Mouse (Mus musculus) intestine, embryonic 16.5 days (tissue): ENCODE measurements around the gene Gm17334. TPM values are rescaled to one million over a fixed set of nuclear protein-coding genes. Genes with fewer than 3 reads are reported as not detected.
"Not testable (repeated sequence)": the region's sequence is repeated elsewhere in the genome, so short reads cannot be mapped to it uniquely, and the experiment has no call there.

Experiments used
- ATAC-seq: fragments of 200-750 bp; cut with Nextera tagmentation; 2 replicates; pipeline ENCODE4 v1.8.0; 2017; ENCODE audit warnings: moderate TSS enrichment, moderate library complexity
- H3K27ac ChIP-seq: fragments of 300-500 bp; sonication (generic); 2 replicates; pipeline ENCODE4 v1.5.1; 2014; ENCODE audit warnings: mild to moderate bottlenecking, low read length
- H3K27me3 ChIP-seq: fragments of 300-500 bp; sonication (generic); replicated peaks from 2 replicates; pipeline ENCODE4 v1.6.1; 2014; ENCODE audit warnings: low read length, control low read depth, mixed read lengths; ENCODE audit not compliant: control insufficient read depth, insufficient read depth
- H3K36me3 ChIP-seq: fragments of 300-500 bp; sonication (generic); 2 replicates; pipeline ENCODE4 v1.6.1; 2014; ENCODE audit warnings: low read length, control low read depth; ENCODE audit not compliant: control insufficient read depth, insufficient read depth
- H3K4me1 ChIP-seq: fragments of 300-500 bp; sonication (generic); 2 replicates; pipeline ENCODE4 v1.6.1; 2014; ENCODE audit warnings: low read length, control low read depth, mixed read lengths; ENCODE audit not compliant: control insufficient read depth, insufficient read depth
- H3K4me2 ChIP-seq: fragments of 300-500 bp; sonication (generic); 2 replicates; pipeline ENCODE4 v1.6.1; 2014; ENCODE audit warnings: low read depth, low read length, control low read depth
- H3K4me3 ChIP-seq: fragments of 300-500 bp; sonication (generic); 2 replicates; pipeline ENCODE4 v1.5.1; 2014; ENCODE audit warnings: mild to moderate bottlenecking, low read length
- H3K9ac ChIP-seq: fragments of 300-500 bp; sonication (generic); 2 replicates; pipeline ENCODE4 v1.6.1; 2014; ENCODE audit warnings: low read depth, low read length
- H3K9me3 ChIP-seq: fragments of 300-500 bp; sonication (generic); 2 replicates; pipeline ENCODE4 v1.6.1; 2016; ENCODE audit warnings: low read length, control low read depth; ENCODE audit not compliant: control insufficient read depth
- WGBS: fragments of 180-500 bp; shearing (Covaris S2); extraction: QIAGEN DNeasy Blood & Tissue Kit; methylation state at CpG from one replicate; pipeline ENCODE4 v1.1.7; 2014; 5-methylcytosine and 5-hydroxymethylcytosine counted together
- polyA plus RNA-seq: library from polyadenylated mRNA; unstranded; fragments of >200 nt; fragmentation: Nextera tagmentation; extraction: Ambion mirVana; gene quantifications from 2 replicates; pipeline ENCODE4 v1.2.1, GENCODE M21; 2015

Gene Gm17334
- polyA plus RNA-seq, 1 experiment from 2014 or later = 0.34 TPM

GRCm38 (mm10) chr11:53758791-53759351, 14.1 kb downstream of the Gm17334 start:
- Histone ChIP-seq H3K9ac (peak overlapping the region; percentile 50), H3K9me3 (no peaks in the 10 kb centered on the region), H3K4me2 (peak overlapping the region; percentile 26), H3K27me3 (no peaks in the 10 kb centered on the region), H3K4me1 (peaks cover 54% of the 10 kb centered on the region), H3K36me3 (no peaks in the 10 kb centered on the region), H3K27ac (peak overlapping the region; percentile 86), H3K4me3 (no peak overlapping the region)
- 27% methylated on average over 6 of the region's 6 CpGs for WGBS
- ATAC-seq = peak; percentile 73

DNA sequence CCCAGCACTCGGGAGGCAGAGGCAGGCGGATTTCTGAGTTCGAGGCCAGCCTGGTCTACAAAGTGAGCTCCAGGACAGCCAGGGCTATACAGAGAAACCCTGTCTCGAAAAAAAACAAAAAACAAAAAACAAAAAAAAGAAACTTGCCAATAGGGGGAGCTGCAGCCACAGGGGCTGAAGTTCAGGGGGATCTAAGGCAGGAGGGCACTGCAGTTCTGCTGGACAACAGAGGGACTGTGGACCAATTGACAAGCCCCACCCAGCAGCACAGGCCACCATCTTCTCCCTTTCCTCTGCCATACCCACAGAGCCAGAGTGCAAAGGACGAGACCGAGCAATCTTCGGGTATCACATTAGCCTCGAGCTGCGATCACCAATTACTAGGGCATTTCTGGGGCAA, 15.0 kb downstream of the Gm17334 start:
- peaks cover 45% of the 10 kb centered on the region for H3K4me1 ChIP-seq
- H3K4me2 ChIP-seq, H3K9me3 ChIP-seq, H3K36me3 ChIP-seq, H3K9ac ChIP-seq, H3K27me3 ChIP-seq, ATAC-seq, H3K4me3 ChIP-seq: not testable (repeated sequence)
- WGBS = 72% methylated on average over 9 of the region's 9 CpGs
- H3K27ac ChIP-seq = peak overlapping the region; percentile 86

DNA sequence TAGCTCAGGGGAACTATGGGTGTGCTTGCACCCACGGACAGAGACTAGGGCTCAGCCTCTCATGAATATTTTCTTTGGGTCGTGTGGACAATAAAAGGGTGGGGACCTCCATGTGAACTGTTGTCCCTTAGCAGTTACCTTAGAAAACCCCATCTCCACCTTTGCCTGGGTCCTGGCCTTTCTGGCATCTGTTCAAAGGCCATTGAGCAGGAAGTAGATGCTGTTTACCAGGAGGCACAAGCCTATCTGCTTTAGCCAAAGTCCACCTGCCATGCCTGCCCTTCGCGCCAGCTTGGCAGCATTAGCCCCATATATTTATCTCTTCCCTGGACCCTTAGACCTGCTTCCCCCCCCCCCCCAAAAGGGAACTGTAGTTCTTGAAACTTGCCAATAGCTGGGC, 15.4 kb downstream of the Gm17334 start:
- Histone ChIP-seq H3K9me3 (no peaks in the 10 kb centered on the region), H3K27ac (peak overlapping the region; percentile 86; the same call in 1 of the 2 replicates), H3K4me1 (peaks cover 41% of the 10 kb centered on the region), H3K27me3 (no peaks in the 10 kb centered on the region), H3K36me3 (no peaks in the 10 kb centered on the region), H3K4me3 (no peak overlapping the region), H3K9ac (no peak overlapping the region), H3K4me2 (no peak overlapping the region)
- WGBS = 79% methylated on average over 4 of the region's 4 CpGs
- ATAC-seq = peak; percentile 13

GRCm38 (mm10) chr11:53755011-53755595, 17.9 kb downstream of the Gm17334 start:
- Histone ChIP-seq H3K27me3 (no peaks in the 10 kb centered on the region), H3K4me3 (no peak overlapping the region), H3K27ac (no peak overlapping the region), H3K9ac (no peak overlapping the region), H3K36me3 (no peaks in the 10 kb centered on the region), H3K4me1 (peaks cover 20% of the 10 kb centered on the region), H3K4me2 (no peak overlapping the region), H3K9me3 (no peaks in the 10 kb centered on the region)
- 76% methylated on average over 12 of the region's 12 CpGs for WGBS
- ATAC-seq = no peak

GRCm38 (mm10) chr11:53749716-53750352, 23.2 kb downstream of the Gm17334 start:
- Histone ChIP-seq H3K4me2 (no peak overlapping the region), H3K27ac (no peak overlapping the region), H3K36me3 (no peaks in the 10 kb centered on the region), H3K4me3 (no peak overlapping the region), H3K9ac (no peak overlapping the region), H3K4me1 (no peaks in the 10 kb centered on the region), H3K27me3 (no peaks in the 10 kb centered on the region), H3K9me3 (no peaks in the 10 kb centered on the region)
- ATAC-seq = no peak
- 60% methylated on average over 5 of the region's 5 CpGs for WGBS

DNA sequence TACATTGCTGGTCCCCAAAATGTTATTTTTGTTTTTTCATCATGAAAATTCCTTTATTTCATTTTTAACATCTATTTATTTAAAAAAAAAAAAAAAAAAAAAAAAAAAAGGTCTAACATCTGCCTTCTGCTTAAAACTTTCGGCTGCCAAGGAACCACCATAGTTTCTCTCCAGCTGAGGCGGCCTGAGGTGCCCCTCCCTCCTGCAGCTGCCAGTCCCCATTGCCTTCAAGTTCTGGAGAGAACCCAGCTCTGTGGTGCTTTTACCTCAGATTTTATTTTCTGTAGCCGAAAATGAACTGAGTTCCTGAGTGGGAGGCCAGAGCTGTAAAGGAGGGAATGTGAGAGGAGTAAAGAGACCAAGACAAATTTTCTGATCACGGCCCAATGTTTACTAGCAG, 23.7 kb downstream of the Gm17334 start:
- Histone ChIP-seq H3K36me3 (no peaks in the 10 kb centered on the region), H3K4me3 (no peak overlapping the region), H3K4me2 (no peak overlapping the region), H3K9ac (no peak overlapping the region), H3K27me3 (no peaks in the 10 kb centered on the region), H3K27ac (no peak overlapping the region), H3K9me3 (no peaks in the 10 kb centered on the region), H3K4me1 (no peaks in the 10 kb centered on the region)
- no peak for ATAC-seq
- 63% methylated on average over 4 of the region's 4 CpGs for WGBS

- Histone ChIP-seq H3K4me2 (no peak overlapping the region), H3K27ac (no peak overlapping the region), H3K36me3 (no peaks in the 10 kb centered on the region), H3K9me3 (no peaks in the 10 kb centered on the region), H3K4me1 (no peaks in the 10 kb centered on the region), H3K4me3 (no peak overlapping the region), H3K27me3 (no peaks in the 10 kb centered on the region), H3K9ac (no peak overlapping the region)
- WGBS = 89% methylated on average over 6 of the region's 6 CpGs
- ATAC-seq = no peak
Measured at GRCm38 (mm10) chr11:53748614-53749013, 24.4 kb downstream of the Gm17334 start.

DNA sequence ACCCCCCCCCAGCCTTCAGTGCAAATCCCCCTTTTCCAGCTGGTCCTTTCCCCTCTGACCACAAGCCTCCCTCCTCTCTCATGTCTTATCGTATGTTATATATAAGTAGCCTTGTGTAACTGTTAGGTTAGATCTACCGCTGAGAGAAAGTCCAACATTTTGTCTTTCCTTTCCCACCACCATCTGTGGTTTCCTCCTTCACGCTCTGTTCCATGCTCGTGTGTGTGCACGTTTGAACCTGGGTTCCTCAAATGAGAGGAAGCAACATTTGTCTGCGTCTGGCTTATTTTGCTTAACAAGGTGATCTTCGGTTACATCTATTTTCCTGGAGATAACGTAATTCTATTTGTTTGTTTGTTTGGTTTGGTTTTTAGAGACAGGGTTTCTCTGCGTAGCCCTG, 25.0 kb downstream of the Gm17334 start:
- no peak overlapping the region for H3K9ac ChIP-seq
- no peaks in the 10 kb centered on the region for H3K9me3 ChIP-seq
- WGBS = 89% methylated on average over 9 of the region's 9 CpGs

DNA sequence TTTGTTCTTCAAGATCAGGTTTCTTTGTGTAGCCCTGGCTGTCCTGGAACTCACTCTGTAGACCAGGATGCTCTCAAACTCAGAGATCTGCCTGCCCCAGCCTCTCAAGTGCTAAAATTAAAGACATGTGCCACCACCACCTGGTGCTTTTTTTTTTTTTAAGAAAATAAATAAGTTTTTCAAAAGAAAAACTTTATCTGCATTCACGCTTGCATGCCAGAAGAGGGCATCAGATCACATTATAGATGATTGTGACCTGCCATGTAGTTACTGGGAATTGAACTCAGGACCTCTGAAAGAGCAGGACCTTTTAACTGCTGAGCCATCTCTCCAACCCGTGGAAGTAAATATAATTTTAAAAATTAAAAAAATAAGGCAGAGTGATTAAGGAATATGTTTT, 27.7 kb downstream of the Gm17334 start:
- H3K9me3 ChIP-seq = no peaks in the 10 kb centered on the region

More for the DNA sequence above, 25.0 kb downstream of the Gm17334 start:
- no peaks in the 10 kb centered on the region for H3K4me1 ChIP-seq
- no peak overlapping the region for H3K4me3 ChIP-seq
- no peak for ATAC-seq
- no peak overlapping the region for H3K27ac ChIP-seq
- H3K27me3 ChIP-seq = no peaks in the 10 kb centered on the region
- H3K36me3 ChIP-seq = no peaks in the 10 kb centered on the region
- no peak overlapping the region for H3K4me2 ChIP-seq

More for the DNA sequence above, 27.7 kb downstream of the Gm17334 start:
- no peak overlapping the region for H3K27ac ChIP-seq
- no peak for ATAC-seq
- 93% methylated on average over 2 of the region's 2 CpGs for WGBS
- H3K36me3 ChIP-seq = no peaks in the 10 kb centered on the region
- H3K4me3 ChIP-seq = no peak overlapping the region
- no peaks in the 10 kb centered on the region for H3K27me3 ChIP-seq
- no peak overlapping the region for H3K4me2 ChIP-seq
- H3K4me1 ChIP-seq = no peaks in the 10 kb centered on the region
- H3K9ac ChIP-seq = no peak overlapping the region
